In the genomic region with DNA sequence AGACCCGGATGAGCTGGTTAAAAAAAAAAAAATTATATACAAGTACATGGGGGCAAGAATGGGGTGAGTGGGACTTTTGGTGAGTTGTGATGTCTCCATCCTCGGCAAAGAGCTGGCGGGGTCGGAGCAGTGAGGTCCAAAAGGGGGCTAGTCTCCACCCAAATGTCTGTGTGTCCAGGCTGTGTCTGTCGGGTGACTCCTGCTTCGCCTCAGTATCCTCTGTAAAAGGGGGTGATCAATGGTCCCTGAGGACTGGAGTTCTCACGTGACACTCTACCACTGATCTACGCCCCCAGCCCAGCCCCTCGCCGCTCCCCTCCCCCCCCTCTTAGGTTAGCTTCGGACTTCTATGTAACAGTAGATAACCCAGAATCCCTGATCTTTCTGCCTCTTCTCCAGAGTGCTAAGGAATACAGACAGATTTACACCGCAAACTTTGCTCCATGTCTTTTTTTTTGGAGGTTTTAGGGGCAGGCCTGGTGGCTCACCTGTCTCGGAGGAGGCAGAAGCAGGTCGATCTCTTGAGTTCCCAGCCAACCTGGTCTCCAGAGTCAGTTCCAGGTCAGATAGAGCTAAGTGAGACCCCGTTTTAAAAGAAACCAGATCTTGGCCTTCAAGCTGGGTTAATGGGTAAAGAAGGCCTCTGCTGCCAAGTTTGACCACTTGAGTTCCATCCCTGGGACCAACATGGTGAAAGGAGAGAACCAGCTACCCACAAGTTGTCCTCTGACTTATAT, we compare ENCODE assay signal across 9 mouse cellular contexts. TPM values are rescaled to one million over a fixed set of nuclear protein-coding genes. Genes with fewer than 3 reads are reported as not detected.
DNase-seq lines count a peak whose midpoint lies in the region; ATAC-seq and TF ChIP-seq lines count a peak whose summit lies in the region.
"Had no signal": no experiment of that assay in that cellular context is flagged by ENCODE, and none has a peak within 500 bp of the region (broad histone marks: within the 10 kb centered on the region; RNA-seq: fewer than 3 reads in every experiment).

No protein-coding gene starts in this region.

- peak overlapping the region; percentile 81 for H3K4me2 ChIP-seq in lung, embryonic 14.5 days
- peak overlapping the region; percentile 85 for H3K4me2 ChIP-seq in intestine, postnatal 0 days (replicated peaks; ENCODE audit: low read depth)
- H3K4me2 ChIP-seq in neural tube, embryonic 14.5 days (ENCODE audit: low read depth, low read length): peak overlapping the region; percentile 50

- 50% methylated on average over 15 of the region's 15 CpGs for whole genome bisulfite sequencing in lung, embryonic 14.5 days
- WGBS in intestine, postnatal 0 days: 68% methylated on average over 15 of the region's 15 CpGs
- 53% methylated on average over 15 of the region's 15 CpGs for WGBS in neural tube, embryonic 14.5 days

- no peak for ATAC-seq in lung, embryonic 14.5 days (ENCODE audit: insufficient read depth)
- no peak for ATAC-seq in intestine, postnatal 0 days
- ATAC-seq in neural tube, embryonic 14.5 days (ENCODE audit: low read depth): no peak
- no peak for ATAC-seq in granulocyte monocyte progenitor cell, adult 5-6 weeks (replicated peaks; ENCODE audit: poor library complexity, severe bottlenecking)

- peak overlapping the region; percentile 70; the same call in 1 of the 2 replicates for H3K9ac ChIP-seq in lung, embryonic 14.5 days
- H3K9ac ChIP-seq in intestine, postnatal 0 days (ENCODE audit: low read depth, low read length): no peak overlapping the region
- H3K9ac ChIP-seq in neural tube, embryonic 14.5 days (replicated peaks; ENCODE audit: low read depth, low read length): no peak overlapping the region

- DNase-seq in lung, embryonic 14.5 days: no peak
- DNase-seq in lung, postnatal 14 days: no peak
- no peak for DNase-seq in kidney, postnatal 4 days
- no peak for DNase-seq in adrenal gland, postnatal 25 days
- DNase-seq: lung, adult 18-20 months had no signal

- peak overlapping the region; percentile 95 for H3K27ac ChIP-seq in lung, embryonic 14.5 days (ENCODE audit: low read depth)
- peak overlapping the region; percentile 95 for H3K27ac ChIP-seq in embryonic fibroblast, embryonic 13.5 days (ENCODE audit: insufficient read depth, low read length)
- H3K27ac ChIP-seq in intestine, postnatal 0 days (ENCODE audit: low read depth, low read length): peak overlapping the region; percentile 77; the same call in 1 of the 2 replicates
- H3K27ac ChIP-seq in neural tube, embryonic 14.5 days (ENCODE audit: low read depth, low read length): peak overlapping the region; percentile 92; the same call in 1 of the 2 replicates

- no peak for TF ChIP-seq POLR2A in embryonic fibroblast, embryonic 13.5 days (IDR thresholded peaks at IDR 0.05; ENCODE audit: low read depth, low read length)

- H3K4me3 ChIP-seq in lung, embryonic 14.5 days (ENCODE audit: low read depth, low read length): peak overlapping the region; percentile 67
- peak overlapping the region; percentile 45 for H3K4me3 ChIP-seq in embryonic fibroblast, embryonic 13.5 days (ENCODE audit: insufficient read depth, low read length)
- peak overlapping the region; percentile 93; the same call in 1 of the 2 replicates for H3K4me3 ChIP-seq in intestine, postnatal 0 days (ENCODE audit: low read depth, low read length)
- peak overlapping the region; percentile 35 for H3K4me3 ChIP-seq in neural tube, embryonic 14.5 days (ENCODE audit: low read depth, low read length)

- H3K27me3 ChIP-seq in lung, embryonic 14.5 days (ENCODE audit: insufficient read depth, low read length): peaks cover under 1% of the 10 kb centered on the region; the same call in 1 of the 2 replicates
- no peaks in the 10 kb centered on the region for H3K27me3 ChIP-seq in intestine, postnatal 0 days (replicated peaks; ENCODE audit: control insufficient read depth, insufficient read depth, low read length)
- H3K27me3 ChIP-seq in neural tube, embryonic 14.5 days (ENCODE audit: control insufficient read depth, insufficient read depth, low read length): no peaks in the 10 kb centered on the region; the same call in 1 of the 2 replicates

- TF ChIP-seq CTCF in lung, embryonic 14.5 days (IDR thresholded peaks at IDR 0.05; ENCODE audit: low read depth): no peak
- TF ChIP-seq CTCF in embryonic fibroblast, embryonic 13.5 days (IDR thresholded peaks at IDR 0.05; ENCODE audit: borderline replicate concordance, insufficient read depth, low read length): no peak
- TF ChIP-seq CTCF in intestine, postnatal 0 days (IDR thresholded peaks at IDR 0.05; ENCODE audit: low read depth): no peak

- H3K4me1 ChIP-seq in lung, embryonic 14.5 days (ENCODE audit: insufficient read depth): peaks cover 12% of the 10 kb centered on the region
- H3K4me1 ChIP-seq in embryonic fibroblast, embryonic 13.5 days (ENCODE audit: control insufficient read depth, insufficient read depth, low read length): no peaks in the 10 kb centered on the region
- H3K4me1 ChIP-seq in intestine, postnatal 0 days (replicated peaks; ENCODE audit: control insufficient read depth, insufficient read depth, low read length): 0 out of 2 replicates have a peak, but pooled peaks cover 3% of the 10 kb centered on the region
- H3K4me1 ChIP-seq in neural tube, embryonic 14.5 days (ENCODE audit: control insufficient read depth, insufficient read depth, low read length): peaks cover 15% of the 10 kb centered on the region

- peaks cover 31% of the 10 kb centered on the region for H3K36me3 ChIP-seq in lung, embryonic 14.5 days (ENCODE audit: insufficient read depth)
- peaks cover 23% of the 10 kb centered on the region for H3K36me3 ChIP-seq in intestine, postnatal 0 days (ENCODE audit: control insufficient read depth, insufficient read depth)
- H3K36me3 ChIP-seq in neural tube, embryonic 14.5 days (ENCODE audit: control insufficient read depth, insufficient read depth, low read length): peaks cover 25% of the 10 kb centered on the region

- no peaks in the 10 kb centered on the region for H3K9me3 ChIP-seq in lung, embryonic 14.5 days (ENCODE audit: low read depth, low read length)
- H3K9me3 ChIP-seq in intestine, postnatal 0 days (ENCODE audit: control insufficient read depth): no peaks in the 10 kb centered on the region
- no peaks in the 10 kb centered on the region for H3K9me3 ChIP-seq in neural tube, embryonic 14.5 days (ENCODE audit: control insufficient read depth, low read length)

RNA-seq across cellular contexts. Expression of a gene that starts 1.4 kb away (rescaled TPM):
- 1,527 and 1,587 TPM in 2 replicates for polyA plus RNA-seq in lung, embryonic 14.5 days (2014; fragmentation: Nextera tagmentation; extraction: Ambion mirVana)
- 3,288 and 3,370 TPM in 2 replicates for polyA plus RNA-seq in embryonic fibroblast, embryonic 13.5 days (2011; ENCODE audit: insufficient read length, low read depth, missing spikeins)
- 1,616 and 1,752 TPM in 2 replicates for polyA plus RNA-seq in intestine, postnatal 0 days (2015; fragmentation: Nextera tagmentation; extraction: Ambion mirVana)
- polyA plus RNA-seq in neural tube, embryonic 14.5 days (2014; fragmentation: Nextera tagmentation; extraction: Ambion mirVana): 668 and 729 TPM in 2 replicates
- 3,523 and 3,605 TPM in 2 replicates for total RNA-seq in granulocyte monocyte progenitor cell, adult 5-6 weeks (2014; fragmentation: Nextera tagmentation)
- total RNA-seq in granulocyte monocyte progenitor cell, adult 5-6 weeks (2017): 3,792 and 4,750 TPM in 2 replicates
- total RNA-seq in adrenal gland, postnatal 25 days (2021): 1,469 and 1,540 TPM in 2 replicates

RNA-seq across cellular contexts. Expression of a gene that starts 5.7 kb away (rescaled TPM):
- polyA plus RNA-seq in lung, embryonic 14.5 days (2014; fragmentation: Nextera tagmentation; extraction: Ambion mirVana): 1,873 and 1,878 TPM in 2 replicates
- 1,929 and 1,977 TPM in 2 replicates for polyA plus RNA-seq in embryonic fibroblast, embryonic 13.5 days (2011; ENCODE audit: insufficient read length, low read depth, missing spikeins)
- polyA plus RNA-seq in intestine, postnatal 0 days (2015; fragmentation: Nextera tagmentation; extraction: Ambion mirVana): 1,691 and 1,755 TPM in 2 replicates
- polyA plus RNA-seq in neural tube, embryonic 14.5 days (2014; fragmentation: Nextera tagmentation; extraction: Ambion mirVana): 781 and 868 TPM in 2 replicates
- total RNA-seq in granulocyte monocyte progenitor cell, adult 5-6 weeks (2014; fragmentation: Nextera tagmentation): 3,834 and 4,027 TPM in 2 replicates
- total RNA-seq in granulocyte monocyte progenitor cell, adult 5-6 weeks (2017): 963 and 1,110 TPM in 2 replicates
- total RNA-seq in adrenal gland, postnatal 25 days (2021): 1,211 and 1,259 TPM in 2 replicates

RNA-seq across cellular contexts. Expression of a gene that starts 6.1 kb away (rescaled TPM):
- polyA plus RNA-seq in lung, embryonic 14.5 days (2014; fragmentation: Nextera tagmentation; extraction: Ambion mirVana): 1.2 and 1.4 TPM in 2 replicates
- polyA plus RNA-seq in embryonic fibroblast, embryonic 13.5 days (2011; ENCODE audit: insufficient read length, low read depth, missing spikeins): 1.8 TPM in 2 replicates
- 0.70 and 0.82 TPM in 2 replicates for polyA plus RNA-seq in intestine, postnatal 0 days (2015; fragmentation: Nextera tagmentation; extraction: Ambion mirVana)
- 0.33 TPM in 1 of 2 replicates, not detected in the other for polyA plus RNA-seq in neural tube, embryonic 14.5 days (2014; fragmentation: Nextera tagmentation; extraction: Ambion mirVana)
- not detected in 2 replicates for total RNA-seq in granulocyte monocyte progenitor cell, adult 5-6 weeks (2014; fragmentation: Nextera tagmentation)
- 0.10 and 0.13 TPM in 2 replicates for total RNA-seq in granulocyte monocyte progenitor cell, adult 5-6 weeks (2017)
- not detected in 2 replicates for total RNA-seq in adrenal gland, postnatal 25 days (2021)

RNA-seq across cellular contexts. Expression of a gene that starts 6.3 kb away (rescaled TPM):
- polyA plus RNA-seq in lung, embryonic 14.5 days (2014; fragmentation: Nextera tagmentation; extraction: Ambion mirVana): 0.72 and 1.1 TPM in 2 replicates
- polyA plus RNA-seq in embryonic fibroblast, embryonic 13.5 days (2011; ENCODE audit: insufficient read length, low read depth, missing spikeins): 9.4 and 17.1 TPM in 2 replicates
- polyA plus RNA-seq in intestine, postnatal 0 days (2015; fragmentation: Nextera tagmentation; extraction: Ambion mirVana): 2.1 and 2.7 TPM in 2 replicates
- 1.3 and 1.6 TPM in 2 replicates for polyA plus RNA-seq in neural tube, embryonic 14.5 days (2014; fragmentation: Nextera tagmentation; extraction: Ambion mirVana)
- 7.4 and 8.2 TPM in 2 replicates for total RNA-seq in granulocyte monocyte progenitor cell, adult 5-6 weeks (2014; fragmentation: Nextera tagmentation)
- total RNA-seq in granulocyte monocyte progenitor cell, adult 5-6 weeks (2017): 2.3 and 5.7 TPM in 2 replicates
- total RNA-seq in adrenal gland, postnatal 25 days (2021): 29.1 and 32.1 TPM in 2 replicates

RNA-seq across cellular contexts. Expression of a gene that starts 24.2 kb away (rescaled TPM):
- polyA plus RNA-seq in lung, embryonic 14.5 days (2014; fragmentation: Nextera tagmentation; extraction: Ambion mirVana): 110 and 112 TPM in 2 replicates
- polyA plus RNA-seq in embryonic fibroblast, embryonic 13.5 days (2011; ENCODE audit: insufficient read length, low read depth, missing spikeins): 45.6 and 56.2 TPM in 2 replicates
- 63.6 and 64.7 TPM in 2 replicates for polyA plus RNA-seq in intestine, postnatal 0 days (2015; fragmentation: Nextera tagmentation; extraction: Ambion mirVana)
- polyA plus RNA-seq in neural tube, embryonic 14.5 days (2014; fragmentation: Nextera tagmentation; extraction: Ambion mirVana): 90.4 and 91.2 TPM in 2 replicates
- total RNA-seq in granulocyte monocyte progenitor cell, adult 5-6 weeks (2014; fragmentation: Nextera tagmentation): 74.2 and 91.6 TPM in 2 replicates
- 48.8 and 58.4 TPM in 2 replicates for total RNA-seq in granulocyte monocyte progenitor cell, adult 5-6 weeks (2017)
- total RNA-seq in adrenal gland, postnatal 25 days (2021): 61.7 and 74.3 TPM in 2 replicates

Comparison
In these comparisons a context has a peak if more than half of its experiments do, and no peak if none do; other contexts are left out.
1. H3K4me3 ChIP-seq: peak in every context shown above with its lines; median percentile 93 in intestine, postnatal 0 days; 67 in lung, embryonic 14.5 days; 45 in embryonic fibroblast, embryonic 13.5 days; 35 in neural tube, embryonic 14.5 days.